Mouse (Mus musculus) neural tube, embryonic 12.5 days (tissue): Measurements from ENCODE around the gene Pfn2. TPM values are rescaled to one million over a fixed set of nuclear protein-coding genes. Genes with fewer than 3 reads are reported as not detected.

Experiments used
- polyA plus RNA-seq: library from polyadenylated mRNA; unstranded; fragments of >200 nt; fragmentation: Nextera tagmentation; extraction: Ambion mirVana; gene quantifications from 2 replicates; pipeline ENCODE4 v1.2.1, GENCODE M21; 2016

Gene Pfn2
- polyA plus RNA-seq, 1 experiment from 2014 or later: 363 TPM

Other genes starting within 250 kb of the Pfn2 start
- gene Commd2, start 196.4 kb downstream of the Pfn2 start, polyA plus RNA-seq: 88.7 and 96.0 TPM in 2 replicates
- gene Ankub1, start 155.3 kb downstream of the Pfn2 start, polyA plus RNA-seq: 0.09 TPM in 1 of 2 replicates, not detected in the other
- 55.0 and 57.6 TPM in 2 replicates for gene Rnf13, start 112.0 kb downstream of the Pfn2 start, polyA plus RNA-seq